Mouse (Mus musculus) Muller cell, postnatal 12 days (primary cell): ENCODE results near the gene Foxn3.
"Not testable (repeated sequence)": the region's sequence is repeated elsewhere in the genome, so short reads cannot be mapped to it uniquely, and the experiment has no call there.

Experiments used
- DNase-seq: peaks from one replicate; pipeline ENCODE4 v3.0.0-alpha.2; 2015; ENCODE audit errors: inconsistent ontology term

Gene Foxn3

DNA sequence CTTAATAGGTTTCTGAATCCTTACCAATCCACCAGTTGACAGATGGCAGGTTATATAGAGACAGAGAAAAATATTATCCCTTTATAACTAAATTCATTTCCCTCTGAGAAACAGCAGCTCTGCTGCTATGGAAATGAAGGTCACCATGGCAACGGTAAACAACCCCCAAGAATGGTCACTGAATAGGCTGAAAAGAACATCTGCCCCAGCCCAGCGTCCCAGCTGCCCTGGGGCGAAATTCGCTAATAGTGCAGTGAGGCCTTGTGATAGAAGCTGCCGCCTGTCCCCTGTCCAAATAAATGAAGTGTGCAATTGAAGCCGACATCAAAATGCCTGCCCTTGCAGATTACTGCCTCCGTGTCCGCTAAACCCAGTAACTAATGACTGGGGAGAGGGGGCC, 343.0 kb downstream of the Foxn3 start:
- peak; percentile 93 for DNase-seq

DNA sequence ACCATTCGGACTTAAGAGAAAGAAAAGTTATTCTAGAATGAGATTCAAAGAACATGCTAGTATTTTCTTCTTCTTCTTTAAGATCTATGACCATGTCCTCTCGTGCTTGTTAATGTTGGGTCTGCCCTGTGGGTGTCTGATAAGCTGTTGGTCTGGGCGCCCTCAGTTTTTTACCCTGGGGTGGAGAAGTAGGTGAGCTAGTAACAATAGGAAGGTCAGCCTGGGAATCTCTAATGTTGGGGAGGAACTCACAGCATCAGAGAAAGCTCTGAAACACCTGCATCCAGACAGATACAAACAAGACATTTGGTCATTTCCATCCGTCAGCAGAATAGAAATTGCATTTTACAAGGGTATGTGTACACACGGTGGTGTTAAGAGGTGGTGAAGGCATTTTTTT, 343.6 kb downstream of the Foxn3 start:
- DNase-seq = no peak

DNA sequence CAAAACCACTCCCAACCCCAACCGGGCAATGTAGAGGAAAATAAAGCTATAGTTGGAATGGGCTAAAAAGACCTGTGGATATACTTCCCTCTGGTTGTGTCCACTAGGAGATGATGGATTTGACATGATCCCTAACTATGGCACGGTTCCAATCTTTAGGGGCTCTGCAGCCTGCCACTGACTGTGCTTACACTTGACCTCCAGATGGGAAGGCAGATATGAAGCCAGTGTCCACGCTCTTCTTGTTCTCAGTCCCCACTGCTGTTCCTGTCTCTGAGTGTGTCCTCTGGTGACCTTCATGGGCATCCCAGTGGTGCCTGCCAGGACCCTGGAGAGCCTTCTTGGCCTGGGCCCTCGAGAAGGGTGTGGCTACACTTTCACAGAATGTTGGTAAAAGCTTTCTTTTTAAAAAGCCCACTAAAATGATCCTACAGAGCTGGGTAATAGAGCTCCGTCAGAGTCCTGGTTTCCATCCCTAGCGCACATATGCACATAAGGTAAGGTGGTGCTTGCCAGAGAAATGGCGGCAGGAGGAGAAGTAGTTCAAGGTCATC, 346.2 kb downstream of the Foxn3 start:
- DNase-seq = no peak

DNA sequence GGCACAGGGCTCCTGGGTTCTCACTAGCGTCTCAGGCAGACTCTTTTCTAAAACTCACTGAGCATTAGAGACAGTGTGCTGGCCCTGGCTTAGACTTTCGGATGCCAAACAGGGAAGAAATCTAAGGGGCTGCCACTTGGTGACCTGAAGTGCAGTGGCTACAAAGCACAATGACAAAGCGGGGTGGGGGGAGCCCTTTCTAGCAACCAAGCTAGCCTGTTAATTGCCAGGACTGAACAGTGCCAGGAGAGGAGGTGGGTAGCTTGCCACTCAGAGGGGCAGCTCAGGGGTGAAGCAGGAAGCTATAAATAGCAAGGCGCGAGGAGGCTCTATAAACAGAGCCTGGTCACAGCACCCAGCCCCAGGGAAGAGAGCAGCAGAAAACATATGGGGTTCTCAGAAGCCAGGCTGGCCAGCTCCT, 347.0 kb downstream of the Foxn3 start:
- peak; percentile 53 for DNase-seq

DNA sequence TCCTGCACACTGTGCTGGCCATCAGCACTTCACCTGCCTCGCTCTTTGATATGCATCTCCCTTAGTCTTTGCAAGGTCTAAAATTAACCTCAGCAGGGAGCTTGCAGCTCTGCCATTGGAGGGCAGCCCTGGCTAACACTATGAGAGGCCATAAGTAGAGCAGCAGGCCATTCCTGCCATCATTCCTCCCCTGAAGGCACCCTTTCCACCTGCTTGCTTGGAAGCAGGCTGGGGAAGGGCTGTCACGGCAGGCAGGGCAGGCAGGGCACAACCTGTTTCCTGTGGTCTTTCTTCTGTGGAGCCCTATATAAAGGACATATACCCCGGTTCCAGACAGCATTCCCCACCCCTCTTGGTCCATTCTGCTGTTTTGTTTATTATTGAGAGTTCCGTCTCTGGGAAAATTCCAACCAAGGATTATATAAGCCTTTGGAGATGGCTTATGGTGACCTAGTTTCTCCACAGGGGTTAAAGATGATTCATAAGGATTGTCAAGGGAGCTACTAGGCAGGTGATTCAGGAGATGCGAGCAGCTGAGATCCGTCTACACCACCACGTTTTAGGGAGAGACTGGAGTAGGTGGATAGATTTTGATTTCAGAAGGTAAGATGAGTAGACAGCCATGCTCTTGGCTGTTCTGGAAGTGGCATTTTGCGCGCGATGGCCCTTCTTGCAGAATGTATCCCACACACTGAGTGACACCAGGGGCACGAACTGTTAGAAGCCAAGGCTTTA, 347.7 kb downstream of the Foxn3 start:
- DNase-seq = peak; percentile 63

DNA sequence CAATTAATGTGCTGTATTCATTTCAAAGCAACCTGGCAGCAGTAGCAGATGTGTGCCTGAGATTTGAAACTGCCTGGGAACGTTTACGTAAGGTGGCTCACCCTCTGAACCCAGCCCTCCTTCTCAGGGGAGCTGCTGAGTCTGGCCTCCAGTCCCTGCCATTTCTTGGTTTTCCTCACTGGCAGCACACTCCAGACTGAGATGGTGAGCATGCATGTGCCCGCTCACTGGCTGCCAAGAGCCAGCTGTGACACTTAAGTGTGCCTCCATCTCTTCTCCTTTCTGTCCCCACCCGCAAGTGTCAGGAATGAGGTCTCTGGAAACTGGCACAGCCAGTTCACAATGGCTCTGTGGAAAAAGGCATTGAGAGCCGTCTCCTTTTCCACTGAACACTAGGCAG, 349.3 kb downstream of the Foxn3 start:
- no peak for DNase-seq

DNA sequence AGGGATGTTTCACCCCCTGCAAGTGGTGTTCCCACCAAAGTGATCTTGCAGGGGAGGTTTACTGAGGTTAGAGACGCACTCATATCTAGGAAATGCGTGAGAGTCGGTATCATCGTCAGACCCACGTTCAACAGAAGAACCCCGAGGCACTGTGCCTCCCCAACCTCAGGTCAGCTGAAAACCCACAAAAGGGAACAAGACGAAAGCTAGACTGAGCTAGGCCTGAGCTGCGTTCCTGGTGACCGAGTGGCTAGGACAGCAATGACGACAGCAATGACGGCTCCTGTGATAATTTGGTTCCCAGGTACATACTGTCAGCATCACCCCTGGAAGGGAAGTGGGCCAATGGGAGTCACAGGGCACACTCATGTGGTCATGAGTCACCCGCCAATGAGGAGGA, 350.2 kb downstream of the Foxn3 start:
- no peak for DNase-seq

DNA sequence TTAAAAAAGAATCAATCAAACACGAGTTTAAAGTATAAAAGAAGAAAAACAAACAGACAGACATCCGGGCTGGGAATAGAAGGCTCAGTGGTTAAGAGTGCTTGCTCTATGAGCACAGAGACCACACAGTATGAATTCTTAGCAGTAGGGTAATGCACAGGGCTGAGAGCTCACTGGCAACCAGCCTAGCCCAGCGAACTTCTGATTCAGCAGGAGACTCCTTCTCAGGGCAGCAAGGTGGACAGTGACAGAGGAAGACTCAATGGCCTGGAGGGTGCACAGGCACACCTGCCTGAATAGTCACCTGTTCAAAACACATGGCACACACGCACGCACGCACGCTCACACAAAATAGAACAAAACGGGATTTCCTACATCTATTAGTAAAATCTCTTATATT, 353.6 kb downstream of the Foxn3 start:
- DNase-seq = no peak

DNA sequence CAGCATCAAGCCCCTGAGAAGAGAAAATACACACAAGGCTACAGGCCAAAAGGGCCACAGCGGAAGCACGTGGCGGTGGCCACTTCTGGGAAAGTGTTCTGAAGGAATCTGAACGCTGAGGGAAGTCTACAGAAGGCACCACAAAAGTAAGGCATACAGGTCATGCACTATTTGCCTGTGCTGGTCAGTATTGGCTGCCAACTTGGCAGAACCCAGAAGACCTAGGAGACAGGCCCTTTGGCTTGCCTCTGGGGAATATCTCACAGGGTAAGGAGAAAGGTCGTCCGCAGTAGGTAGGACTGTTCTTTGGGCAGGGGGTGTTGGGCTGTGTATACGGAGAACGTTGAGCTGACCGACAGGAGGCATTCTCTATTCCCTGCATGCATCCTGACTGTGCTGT, 355.1 kb downstream of the Foxn3 start:
- DNase-seq = no peak

DNA sequence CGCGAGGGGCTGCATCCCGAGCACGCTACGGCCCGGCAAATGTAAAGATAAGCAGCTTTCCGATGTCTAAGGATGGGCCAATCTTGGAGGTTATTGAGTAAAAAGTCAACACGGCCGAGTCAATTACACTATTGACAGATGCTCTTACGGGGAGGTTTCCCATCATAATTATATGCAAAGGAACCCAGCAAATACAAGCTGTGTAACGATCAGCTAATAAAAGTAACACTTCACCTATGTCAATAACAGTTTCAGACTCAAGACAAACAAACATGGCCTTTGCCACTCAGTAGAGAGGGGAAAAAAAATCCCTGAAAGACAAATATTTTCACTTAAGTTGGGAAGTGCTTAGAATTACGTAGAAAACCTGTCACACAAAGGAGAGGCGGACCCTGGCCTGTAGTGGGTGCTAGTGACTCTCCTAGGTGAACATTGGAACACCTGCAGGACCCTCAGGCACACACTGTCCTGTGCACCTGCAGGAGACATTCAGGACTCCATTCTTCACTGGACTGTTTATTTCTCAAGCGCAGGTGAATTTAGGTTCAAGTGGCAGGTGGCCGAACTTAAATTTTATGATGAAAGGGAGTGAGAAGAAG, 356.3 kb downstream of the Foxn3 start:
- DNase-seq = no peak

DNA sequence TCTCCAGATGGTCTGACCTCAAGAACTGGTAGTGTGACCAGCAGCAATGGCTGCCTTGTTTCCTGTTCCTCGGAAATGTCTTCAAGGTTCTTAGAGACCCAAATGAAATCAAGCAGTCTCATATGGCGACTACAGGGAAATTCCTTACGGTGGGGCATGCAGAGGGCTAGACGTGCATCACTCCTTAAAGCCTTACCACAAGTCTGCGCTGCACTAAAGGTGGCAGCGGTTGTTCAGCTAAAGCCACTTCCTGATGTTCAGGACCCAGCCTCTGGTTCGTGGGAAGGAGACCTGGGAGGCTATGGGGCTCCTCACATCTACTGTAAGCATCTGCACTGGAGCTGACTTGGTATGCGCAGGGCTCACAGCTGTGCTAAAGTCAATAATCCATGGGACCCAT, 357.6 kb downstream of the Foxn3 start:
- no peak for DNase-seq

DNA sequence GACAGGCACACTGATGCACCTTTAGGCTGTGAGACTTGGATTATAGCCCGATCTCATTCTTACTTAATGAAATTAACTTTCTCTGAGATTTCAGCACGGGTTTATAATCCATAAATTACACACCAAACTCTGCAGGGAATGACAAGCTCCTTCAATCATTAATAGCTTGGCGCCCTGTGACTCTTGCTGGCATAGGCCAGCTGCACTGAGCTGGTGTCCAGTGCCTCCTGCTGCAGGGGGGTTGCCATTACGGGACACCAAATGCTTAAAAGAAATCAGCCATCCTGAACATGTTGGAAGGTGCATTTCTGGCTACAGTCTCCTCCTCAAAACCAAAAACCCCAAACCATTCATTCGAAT, 364.3 kb downstream of the Foxn3 start:
- no peak for DNase-seq

DNA sequence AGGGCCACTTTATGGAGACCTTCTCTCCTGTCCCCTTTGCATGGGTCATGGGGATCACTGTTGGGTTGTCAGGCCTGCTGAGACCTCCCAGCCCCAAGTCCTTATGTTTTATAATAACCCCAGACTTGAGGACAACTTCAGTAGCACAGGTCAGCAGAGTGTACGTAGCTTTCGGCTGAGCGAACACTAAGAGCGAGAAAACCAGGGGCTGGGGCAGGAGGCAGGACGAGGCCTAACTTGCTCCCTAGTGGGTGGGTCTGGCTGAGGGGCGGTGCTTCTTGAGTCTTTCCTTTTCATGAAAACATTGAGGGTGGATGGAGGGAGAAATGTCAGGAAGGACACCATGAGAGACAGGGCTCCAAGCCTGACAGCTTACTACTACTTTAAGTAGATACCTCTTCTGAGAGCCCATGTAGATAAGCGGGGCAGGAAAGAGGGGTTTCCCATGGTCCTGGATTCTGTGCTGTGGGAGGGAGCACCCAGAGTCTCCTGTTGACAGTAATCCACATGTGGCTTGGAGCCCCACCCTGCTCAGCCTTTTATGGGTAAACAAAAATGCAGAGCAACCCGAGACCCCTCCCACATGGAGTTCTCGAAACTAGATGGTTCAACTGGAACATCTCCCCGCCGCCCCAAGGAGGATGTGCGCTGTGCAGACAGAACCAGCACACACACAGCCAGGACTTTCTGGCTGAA, 364.8 kb downstream of the Foxn3 start:
- no peak for DNase-seq

DNA sequence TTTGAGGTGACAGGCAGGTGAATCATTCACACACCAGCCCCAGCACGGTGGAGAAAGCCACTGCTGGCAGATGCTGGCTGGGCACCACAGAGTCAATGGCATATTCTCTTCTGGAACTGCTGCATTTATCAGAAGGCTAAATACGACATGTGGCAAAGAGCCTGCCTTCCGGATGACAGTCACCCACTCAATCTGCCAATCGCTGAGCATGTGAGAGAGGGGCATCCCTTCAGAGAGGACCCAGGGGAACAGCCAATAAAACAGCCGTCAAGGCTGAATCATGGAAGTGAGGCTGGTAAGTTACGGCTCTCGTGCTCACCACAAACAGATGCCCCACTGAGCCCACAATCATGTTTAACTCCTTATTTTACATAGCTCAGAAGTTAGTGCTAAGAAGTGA, 366.4 kb downstream of the Foxn3 start:
- DNase-seq = no peak

DNA sequence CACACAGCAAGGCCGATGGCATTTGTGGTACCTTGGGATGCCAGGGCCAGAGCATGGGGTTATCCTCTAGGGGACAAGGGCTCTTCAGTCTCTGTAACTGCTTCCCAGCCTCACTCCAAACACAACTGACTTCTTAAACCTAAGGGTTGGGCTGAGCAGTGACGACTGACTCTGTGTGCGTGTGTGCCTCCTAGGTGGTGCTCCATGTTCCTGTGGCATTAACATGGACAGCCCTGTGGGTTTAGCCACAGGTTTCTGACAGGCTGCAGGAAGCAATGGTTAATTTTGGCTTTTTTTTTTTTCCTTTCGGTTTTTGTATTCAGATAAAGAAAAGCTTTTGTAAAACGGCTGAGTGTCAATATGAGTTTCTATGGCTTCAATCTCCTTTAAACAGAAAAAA, 367.7 kb downstream of the Foxn3 start:
- DNase-seq = no peak

DNA sequence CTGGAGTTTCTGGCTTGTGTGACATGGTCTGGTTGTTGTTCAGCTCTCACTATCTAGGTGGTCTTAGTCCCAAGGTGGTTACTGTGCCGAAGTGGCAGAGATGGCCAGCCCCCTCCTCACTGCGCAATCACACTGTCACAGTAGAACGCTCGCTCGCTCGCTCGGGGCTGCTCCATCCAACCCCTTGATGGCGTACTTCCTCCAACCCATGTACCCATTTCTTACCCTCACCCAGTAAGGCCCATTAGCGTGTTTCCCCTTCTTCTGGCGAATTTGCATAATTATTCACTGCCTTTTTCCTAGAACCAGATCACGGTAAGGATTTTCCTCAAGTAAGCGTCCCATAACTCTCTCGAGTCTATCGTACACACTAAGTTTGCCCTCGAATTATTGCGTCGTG, 369.3 kb downstream of the Foxn3 start:
- not testable (repeated sequence) for DNase-seq

DNA sequence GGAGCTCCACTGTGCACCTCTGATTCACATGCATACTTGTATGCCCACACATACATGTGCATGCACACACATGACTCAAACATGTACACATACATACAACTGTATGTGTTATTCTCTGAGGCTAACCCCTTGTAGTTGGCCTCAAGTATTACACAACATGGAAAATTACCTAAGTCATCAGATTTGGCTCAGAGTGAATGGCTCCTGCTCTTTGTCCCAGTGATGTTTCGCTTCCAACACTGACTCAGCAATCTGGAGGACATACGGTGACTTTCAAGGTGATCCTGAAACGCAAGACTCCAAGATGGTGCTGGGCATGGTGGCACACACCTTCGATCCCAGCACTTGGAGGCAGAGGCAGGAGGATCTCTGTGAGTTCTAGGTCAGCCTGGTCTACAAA, 375.7 kb downstream of the Foxn3 start:
- no peak for DNase-seq

DNA sequence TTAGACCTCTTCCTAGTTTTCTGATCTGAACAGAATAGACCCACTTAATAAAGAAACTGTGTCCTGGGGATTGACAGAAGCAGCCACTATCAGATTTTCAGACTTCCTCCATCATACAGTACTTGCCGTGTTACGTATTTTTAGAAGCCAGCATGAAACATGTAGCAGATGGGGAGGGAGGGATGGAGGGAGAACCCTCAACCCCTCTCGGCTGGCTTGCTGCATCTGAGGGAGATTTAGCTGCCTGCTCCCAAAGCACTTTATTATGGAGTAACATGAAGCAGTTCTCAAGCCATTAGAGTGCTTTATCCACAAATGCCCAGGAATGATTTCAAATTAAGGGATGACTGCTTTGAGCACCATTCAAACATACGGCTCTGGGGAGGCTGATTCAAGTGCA, 377.1 kb downstream of the Foxn3 start:
- DNase-seq = no peak

DNA sequence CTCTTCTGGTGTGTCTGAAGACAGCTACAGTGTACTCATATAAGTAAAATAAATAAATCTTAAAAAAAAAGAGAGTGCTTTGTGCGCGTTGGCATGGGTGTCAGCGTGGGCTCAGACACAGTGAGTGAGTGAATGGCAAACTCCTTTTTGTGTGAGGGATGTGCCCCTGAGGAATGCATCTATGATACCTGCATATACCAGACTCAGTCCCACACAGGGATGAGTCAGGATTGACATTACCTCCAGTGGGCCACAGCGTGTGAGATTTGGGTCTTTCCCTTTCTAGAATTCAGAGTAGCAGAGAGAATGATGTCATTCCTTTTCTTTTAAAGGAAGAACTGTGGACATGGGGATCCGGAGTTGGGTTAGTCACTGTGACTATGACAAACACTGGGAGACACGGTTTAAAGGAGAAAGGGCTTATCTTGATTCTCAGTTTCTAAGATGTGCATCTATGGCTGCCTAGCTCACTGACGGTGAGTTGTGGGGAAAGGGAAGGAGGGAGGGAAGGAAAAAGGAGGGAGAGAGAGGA, 380.1 kb downstream of the Foxn3 start:
- DNase-seq = no peak

DNA sequence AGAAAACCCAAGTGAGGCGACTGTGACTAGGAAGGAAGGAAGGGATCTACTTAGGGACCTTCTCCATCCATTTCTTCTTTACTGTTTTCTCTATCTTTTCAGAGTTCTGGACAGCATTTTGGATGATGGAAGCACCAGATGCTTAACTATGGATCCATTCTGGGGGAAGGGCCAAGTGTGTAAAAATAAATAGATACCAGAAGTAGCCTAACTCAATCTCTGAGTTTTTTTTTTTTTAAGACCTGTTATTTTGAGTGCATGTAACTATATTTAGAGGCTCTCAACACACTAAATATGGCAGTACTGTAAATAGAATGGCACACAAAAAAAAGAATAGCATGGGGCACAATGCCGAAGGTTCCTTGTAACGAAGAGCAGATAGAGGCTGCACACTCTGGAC, 381.0 kb downstream of the Foxn3 start:
- DNase-seq = no peak

DNA sequence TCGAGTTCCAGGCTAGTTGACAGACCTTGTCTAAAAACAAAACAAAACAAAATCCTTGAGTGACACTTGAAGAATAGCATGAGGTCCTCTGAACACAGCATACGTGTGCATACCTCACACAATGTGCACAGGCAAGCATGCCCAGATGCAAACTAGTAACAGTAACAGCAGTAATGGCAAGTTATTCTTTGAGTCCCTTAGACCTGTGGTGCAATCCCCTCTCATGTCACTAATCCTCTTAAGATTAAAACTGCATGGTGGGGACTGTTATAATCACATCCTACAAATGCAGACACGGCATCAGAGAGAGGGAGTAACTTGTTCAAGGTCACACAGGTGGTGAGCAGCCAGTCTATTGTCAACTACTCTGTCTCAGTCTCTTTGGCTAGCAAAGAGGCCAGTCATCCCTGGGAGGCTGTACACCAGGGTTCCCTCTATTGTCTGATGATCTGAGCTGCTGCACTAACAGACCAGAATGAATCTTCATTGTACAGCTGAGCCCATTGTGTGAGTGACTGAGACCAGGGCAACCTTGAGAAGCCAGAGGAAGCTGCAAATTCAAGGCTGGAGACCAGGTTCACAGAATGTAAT, 383.1 kb downstream of the Foxn3 start:
- no peak for DNase-seq

DNA sequence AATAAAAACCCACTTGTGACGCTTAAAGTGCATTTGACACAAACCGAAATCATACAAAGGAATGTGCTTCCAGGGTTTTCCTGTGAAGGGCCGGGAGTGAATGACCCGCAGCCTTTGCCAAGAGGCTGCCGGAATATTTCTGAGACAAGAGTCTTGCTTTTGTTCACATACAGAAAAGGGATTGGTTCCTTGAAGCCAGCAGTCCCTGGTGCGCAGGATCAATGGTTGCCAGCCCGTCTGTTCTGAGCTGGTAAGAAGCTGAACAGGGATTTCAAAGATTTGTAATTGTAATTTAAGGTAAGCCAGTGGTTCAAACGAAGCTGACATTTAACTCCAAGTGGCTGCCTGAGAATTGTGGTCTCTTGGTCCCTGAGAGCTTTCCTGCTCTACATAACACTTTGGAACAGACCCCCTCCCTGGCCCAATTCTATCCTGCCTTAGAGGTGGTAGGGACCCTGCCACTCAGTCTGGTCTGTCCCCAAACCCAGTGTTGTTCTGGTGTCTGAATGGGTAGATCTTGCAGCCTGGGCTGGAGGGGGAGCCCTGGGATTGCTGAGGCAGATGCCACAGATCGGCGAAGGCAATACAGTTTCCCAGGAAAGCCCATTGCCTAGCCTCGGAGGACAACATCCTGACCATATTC, 388.3 kb downstream of the Foxn3 start:
- peak; percentile 10 for DNase-seq
